Mouse (Mus musculus) thymus, postnatal 14 days (tissue): ENCODE results near the gene Fam43a.

Experiments used
- DNase-seq: peaks from one replicate; pipeline ENCODE4 v3.0.0; 2021

The Fam43a gene

GRCm38 (mm10) chr16:30595835-30596557, 3.5 kb upstream of the Fam43a start:
- no peak for DNase-seq

- DNase-seq, result peak; percentile 83
Observed at GRCm38 (mm10) chr16:30596959-30597681, 2.4 kb upstream of the Fam43a start.

- peak; percentile 52 for DNase-seq
Observed at GRCm38 (mm10) chr16:30600431-30601045, 1.0 kb downstream of the Fam43a start.

- DNase-seq, result peak; percentile 57
Observed at GRCm38 (mm10) chr16:30601046-30601832, 1.7 kb downstream of the Fam43a start.

GRCm38 (mm10) chr16:30601946-30602345, 2.4 kb downstream of the Fam43a start:
- DNase-seq, result peak; percentile 39

GRCm38 (mm10) chr16:30602684-30603530, 3.4 kb downstream of the Fam43a start:
- DNase-seq, result peak; percentile 31

GRCm38 (mm10) chr16:30603531-30603842, 4.0 kb downstream of the Fam43a start:
- DNase-seq, result peak; percentile 64

- DNase-seq, result no peak
Observed at GRCm38 (mm10) chr16:30604061-30604806, 4.7 kb downstream of the Fam43a start.

GRCm38 (mm10) chr16:30604807-30605137, 5.2 kb downstream of the Fam43a start:
- DNase-seq, result no peak

- DNase-seq, result no peak
Observed at GRCm38 (mm10) chr16:30605528-30605927, 6.0 kb downstream of the Fam43a start.

- no peak for DNase-seq
Observed at GRCm38 (mm10) chr16:30607868-30608267, 8.3 kb downstream of the Fam43a start.

- DNase-seq, result no peak
Observed at GRCm38 (mm10) chr16:30611331-30611730, 11.8 kb downstream of the Fam43a start.

- DNase-seq, result no peak
Observed at GRCm38 (mm10) chr16:30613122-30613521, 13.6 kb downstream of the Fam43a start.

GRCm38 (mm10) chr16:30614122-30614521, 14.6 kb downstream of the Fam43a start:
- no peak for DNase-seq

- DNase-seq, result no peak
Observed at GRCm38 (mm10) chr16:30614705-30615317, 15.3 kb downstream of the Fam43a start.

- DNase-seq, result no peak
Observed at GRCm38 (mm10) chr16:30616281-30616680, 16.8 kb downstream of the Fam43a start.

- no peak for DNase-seq
Observed at GRCm38 (mm10) chr16:30623645-30624044, 24.1 kb downstream of the Fam43a start.

- DNase-seq, result peak; percentile 49
Observed at GRCm38 (mm10) chr16:30624640-30625039, 25.1 kb downstream of the Fam43a start.

GRCm38 (mm10) chr16:30627586-30628337, 28.2 kb downstream of the Fam43a start:
- no peak for DNase-seq

- DNase-seq, result no peak
Observed at GRCm38 (mm10) chr16:30628401-30628800, 28.9 kb downstream of the Fam43a start.
